Mouse (Mus musculus): ENCODE results near the gene Mrpl34. TPM values are rescaled to one million over a fixed set of nuclear protein-coding genes. Genes with fewer than 3 reads are reported as not detected.

Mrpl34 gene
- polyA plus RNA-seq, 1 experiment from 2014 or later = 196 TPM

GRCm38 (mm10) chr8:71483932-71484331, 19.2 kb downstream of the Mrpl34 start:
- no peak for ATAC-seq (ENCODE audit: insufficient read depth, low FRiP score, low TSS enrichment)
- H3K4me1 ChIP-seq (ENCODE audit: control insufficient read depth, insufficient read depth, low read length) = peaks cover 4% of the 10 kb centered on the region
- no peak for DNase-seq (ENCODE audit: low spot score)
- H3K36me3 ChIP-seq (ENCODE audit: control insufficient read depth, insufficient read depth, low read length) = peaks cover 2% of the 10 kb centered on the region
- no peaks in the 10 kb centered on the region for H3K27me3 ChIP-seq (ENCODE audit: control insufficient read depth, insufficient read depth, low read length)
- no peak overlapping the region for H3K4me3 ChIP-seq (ENCODE audit: low read depth, low read length)
- no peak overlapping the region for H3K9ac ChIP-seq (ENCODE audit: low read length)
- no peak overlapping the region for H3K4me2 ChIP-seq (ENCODE audit: low read depth)
- H3K27ac ChIP-seq (ENCODE audit: low read depth, low read length) = no peak overlapping the region
- no peaks in the 10 kb centered on the region for H3K9me3 ChIP-seq (ENCODE audit: control insufficient read depth, low read length)
- 44% methylated on average over 8 of the region's 8 CpGs for WGBS

GRCm38 (mm10) chr8:71484736-71485135, 20.0 kb downstream of the Mrpl34 start:
- no peaks in the 10 kb centered on the region; the same call in 1 of the 2 replicates for H3K36me3 ChIP-seq (ENCODE audit: control insufficient read depth, insufficient read depth, low read length)
- no peaks in the 10 kb centered on the region for H3K27me3 ChIP-seq (ENCODE audit: control insufficient read depth, insufficient read depth, low read length)
- H3K27ac ChIP-seq (ENCODE audit: low read depth, low read length) = no peak overlapping the region
- H3K4me1 ChIP-seq (ENCODE audit: control insufficient read depth, insufficient read depth, low read length) = peaks cover 12% of the 10 kb centered on the region
- no peak for ATAC-seq (ENCODE audit: insufficient read depth, low FRiP score, low TSS enrichment)
- WGBS = 94% methylated on average over 19 of the region's 19 CpGs
- DNase-seq (ENCODE audit: low spot score) = no peak
- H3K4me2 ChIP-seq (ENCODE audit: low read depth) = peak overlapping the region; percentile 66
- H3K9ac ChIP-seq (ENCODE audit: low read length) = peak overlapping the region; percentile 96; the same call in 1 of the 2 replicates
- H3K4me3 ChIP-seq (ENCODE audit: low read depth, low read length) = peak overlapping the region; percentile 89
- H3K9me3 ChIP-seq (ENCODE audit: control insufficient read depth, low read length) = no peaks in the 10 kb centered on the region

DNA sequence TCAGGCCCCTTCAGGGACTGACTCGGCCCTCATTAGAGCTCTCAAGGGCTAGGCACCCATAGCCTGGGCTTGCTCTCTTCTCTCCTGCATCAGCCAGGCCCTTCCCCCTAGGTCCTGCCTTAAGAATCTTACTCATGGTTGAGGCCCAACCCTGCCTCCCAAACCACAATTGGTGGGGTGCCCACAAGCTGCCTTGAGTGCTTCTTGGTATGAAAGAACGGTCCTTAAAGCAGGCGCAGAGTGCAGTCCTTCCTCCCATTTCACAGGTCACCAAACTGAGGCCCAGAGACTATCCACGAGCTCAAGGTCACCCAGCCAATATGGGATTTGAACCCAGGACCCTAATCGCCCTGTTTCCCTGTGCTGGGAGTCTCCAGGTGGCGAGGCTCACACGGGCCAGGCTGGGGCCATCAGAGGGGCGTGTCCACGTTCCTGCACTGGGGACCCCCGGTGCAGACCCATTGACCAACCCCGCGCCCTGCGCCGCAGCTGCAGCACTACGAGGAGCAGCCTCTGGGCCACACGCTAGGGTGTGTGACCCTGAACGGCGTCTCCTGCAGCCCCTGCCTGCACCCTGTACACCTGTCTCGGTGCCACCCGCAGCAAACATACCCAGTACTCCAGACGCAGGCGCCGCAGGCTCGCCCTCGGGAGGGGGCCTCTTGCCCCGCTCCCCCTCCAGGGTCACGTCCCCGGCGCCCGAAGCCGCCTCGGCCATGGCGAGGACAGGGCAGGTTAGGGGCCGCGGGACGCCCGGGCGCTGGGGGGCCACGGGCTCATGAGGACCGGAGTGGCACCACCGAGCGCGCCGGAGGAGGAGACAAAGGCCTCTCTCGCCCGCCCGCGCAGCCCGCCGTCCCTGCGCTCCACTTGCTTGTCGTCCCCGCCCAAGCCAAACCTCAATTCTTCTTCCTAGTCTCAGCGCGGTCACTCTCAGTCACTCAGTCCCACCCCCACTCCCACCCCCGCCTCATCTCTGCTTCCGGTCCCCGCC, 20.7 kb downstream of the Mrpl34 start, which contains the start of gene Ano8:
TSS of gene Ano8 (minus strand) at position 822 of the 994 bp plus-strand sequence.
- peak within 1 kb of the TSS; percentile 96 for H3K9ac ChIP-seq (ENCODE audit: low read length)
- peak within 1 kb of the TSS; percentile 82 for H3K27ac ChIP-seq (ENCODE audit: low read depth, low read length)
- 5% methylated on average over 56 of the region's 58 CpGs for WGBS
- no peaks in the 10 kb centered on the region for H3K9me3 ChIP-seq (ENCODE audit: control insufficient read depth, low read length)
- no peaks in the 10 kb centered on the region for H3K27me3 ChIP-seq (ENCODE audit: control insufficient read depth, insufficient read depth, low read length)
- peaks cover 2% of the 10 kb centered on the region; the same call in 1 of the 2 replicates for H3K36me3 ChIP-seq (ENCODE audit: control insufficient read depth, insufficient read depth, low read length)
- peak; percentile 67 for ATAC-seq (ENCODE audit: insufficient read depth, low FRiP score, low TSS enrichment)
- H3K4me1 ChIP-seq (ENCODE audit: control insufficient read depth, insufficient read depth, low read length) = peaks cover 12% of the 10 kb centered on the region
- peak; percentile 89 for DNase-seq (ENCODE audit: low spot score)
- H3K4me3 ChIP-seq (ENCODE audit: low read depth, low read length) = peak within 1 kb of the TSS; percentile 89
- H3K4me2 ChIP-seq (ENCODE audit: low read depth) = peak within 1 kb of the TSS; percentile 66

- DNase-seq (ENCODE audit: low spot score) = no peak
- Histone ChIP-seq H3K4me2 (ENCODE audit: low read depth) (peak overlapping the region; percentile 66), H3K9ac (ENCODE audit: low read length) (peak overlapping the region; percentile 37), H3K36me3 (ENCODE audit: control insufficient read depth, insufficient read depth, low read length) (peaks cover 2% of the 10 kb centered on the region; the same call in 1 of the 2 replicates), H3K4me3 (ENCODE audit: low read depth, low read length) (peak overlapping the region; percentile 89), H3K27me3 (ENCODE audit: control insufficient read depth, insufficient read depth, low read length) (no peaks in the 10 kb centered on the region), H3K27ac (ENCODE audit: low read depth, low read length) (peak overlapping the region; percentile 82), H3K4me1 (ENCODE audit: control insufficient read depth, insufficient read depth, low read length) (peaks cover 12% of the 10 kb centered on the region), H3K9me3 (ENCODE audit: control insufficient read depth, low read length) (no peaks in the 10 kb centered on the region)
- no peak for ATAC-seq (ENCODE audit: insufficient read depth, low FRiP score, low TSS enrichment)
- 25% methylated on average over 7 of the region's 7 CpGs for WGBS
Observed at GRCm38 (mm10) chr8:71486136-71486529, 21.4 kb downstream of the Mrpl34 start.

- Histone ChIP-seq H3K27ac (ENCODE audit: low read depth, low read length) (peak within 1 kb of the TSS; percentile 65; the same call in 1 of the 2 replicates), H3K27me3 (ENCODE audit: control insufficient read depth, insufficient read depth, low read length) (no peaks in the 10 kb centered on the region), H3K4me3 (ENCODE audit: low read depth, low read length) (peak within 1 kb of the TSS; percentile 83), H3K4me2 (ENCODE audit: low read depth) (peak within 1 kb of the TSS; percentile 96), H3K36me3 (ENCODE audit: control insufficient read depth, insufficient read depth, low read length) (peaks cover 8% of the 10 kb centered on the region; the same call in 1 of the 2 replicates), H3K4me1 (ENCODE audit: control insufficient read depth, insufficient read depth, low read length) (peaks cover 12% of the 10 kb centered on the region), H3K9me3 (ENCODE audit: control insufficient read depth, low read length) (no peaks in the 10 kb centered on the region), H3K9ac (ENCODE audit: low read length) (peak within 1 kb of the TSS; percentile 72)
- 1% methylated on average over 33 of the region's 33 CpGs for WGBS
- ATAC-seq (ENCODE audit: insufficient read depth, low FRiP score, low TSS enrichment) = peak; percentile 20
- peak; percentile 78 for DNase-seq (ENCODE audit: low spot score)
Observed at GRCm38 (mm10) chr8:71487691-71488445, 23.1 kb downstream of the Mrpl34 start, which contains the start of gene Gtpbp3. Gene Gtpbp3, plus strand, starts transcription at chr8:71488103.

DNA sequence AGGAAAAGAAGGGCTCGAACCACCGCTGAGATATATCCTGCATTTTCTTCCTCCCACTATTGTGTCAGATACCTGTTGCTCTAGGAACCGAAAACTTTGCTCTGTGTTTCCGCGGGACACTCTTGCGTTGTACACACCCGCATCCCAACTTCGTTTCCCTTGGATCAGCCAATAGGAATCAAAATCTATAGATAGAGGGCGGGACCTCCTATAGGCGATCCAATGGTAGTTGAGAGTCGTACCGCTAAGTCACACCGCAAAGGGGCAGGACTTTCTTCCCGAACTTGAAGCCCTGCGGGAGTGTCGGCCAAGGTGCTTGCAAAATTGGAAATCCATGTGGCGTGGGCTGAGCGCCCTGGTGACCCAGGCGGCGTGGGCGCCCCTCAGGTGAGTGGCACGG, 23.7 kb downstream of the Mrpl34 start:
- no peak overlapping the region for H3K27ac ChIP-seq (ENCODE audit: low read depth, low read length)
- no peaks in the 10 kb centered on the region for H3K27me3 ChIP-seq (ENCODE audit: control insufficient read depth, insufficient read depth, low read length)
- ATAC-seq (ENCODE audit: insufficient read depth, low FRiP score, low TSS enrichment) = peak; percentile 83
- peaks cover 12% of the 10 kb centered on the region for H3K4me1 ChIP-seq (ENCODE audit: control insufficient read depth, insufficient read depth, low read length)
- H3K4me2 ChIP-seq (ENCODE audit: low read depth) = peak overlapping the region; percentile 96
- H3K9me3 ChIP-seq (ENCODE audit: control insufficient read depth, low read length) = no peaks in the 10 kb centered on the region
- peak; percentile 88 for DNase-seq (ENCODE audit: low spot score)
- WGBS = 0% methylated on average over 22 of the region's 22 CpGs
- H3K36me3 ChIP-seq (ENCODE audit: control insufficient read depth, insufficient read depth, low read length) = peaks cover 10% of the 10 kb centered on the region
- H3K4me3 ChIP-seq (ENCODE audit: low read depth, low read length) = peak overlapping the region; percentile 83
- H3K9ac ChIP-seq (ENCODE audit: low read length) = peak overlapping the region; percentile 71

GRCm38 (mm10) chr8:71495039-71495438, 30.3 kb downstream of the Mrpl34 start:
- DNase-seq (ENCODE audit: low spot score) = peak; percentile 86
- 28% methylated on average over 16 of the region's 16 CpGs for WGBS
- H3K4me1 ChIP-seq (ENCODE audit: control insufficient read depth, insufficient read depth, low read length) = peaks cover 9% of the 10 kb centered on the region

DNA sequence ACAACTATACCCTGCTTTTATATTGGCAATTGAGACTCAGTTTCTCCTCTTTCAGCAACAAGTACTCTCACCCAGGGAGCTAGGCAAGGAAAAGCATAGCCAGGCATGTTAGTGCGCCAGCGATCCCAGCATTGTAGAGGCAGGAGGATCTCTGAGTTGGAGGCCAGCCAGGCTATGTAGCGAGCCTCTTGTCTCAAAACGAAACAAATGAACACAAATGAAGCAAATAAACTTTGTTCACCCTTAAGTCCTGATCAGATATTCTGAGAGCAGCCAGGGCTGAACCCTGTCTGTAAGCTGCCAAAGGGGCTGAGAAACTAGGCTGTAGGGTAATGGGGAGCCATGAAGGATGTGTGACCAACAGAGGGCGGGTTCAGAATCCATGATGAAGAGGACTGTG, 31.1 kb downstream of the Mrpl34 start:
- H3K9me3 ChIP-seq (ENCODE audit: control insufficient read depth, low read length) = no peaks in the 10 kb centered on the region
- peaks cover 8% of the 10 kb centered on the region for H3K36me3 ChIP-seq (ENCODE audit: control insufficient read depth, insufficient read depth, low read length)
- ATAC-seq (ENCODE audit: insufficient read depth, low FRiP score, low TSS enrichment) (no peak), DNase-seq (ENCODE audit: low spot score) (no peak)
- H3K4me1 ChIP-seq (ENCODE audit: control insufficient read depth, insufficient read depth, low read length) = peaks cover 9% of the 10 kb centered on the region
- no peaks in the 10 kb centered on the region for H3K27me3 ChIP-seq (ENCODE audit: control insufficient read depth, insufficient read depth, low read length)
- H3K9ac ChIP-seq (ENCODE audit: low read length) = no peak overlapping the region
- H3K27ac ChIP-seq (ENCODE audit: low read depth, low read length) = no peak overlapping the region
- no peak overlapping the region for H3K4me3 ChIP-seq (ENCODE audit: low read depth, low read length)
- no peak overlapping the region for H3K4me2 ChIP-seq (ENCODE audit: low read depth)
- WGBS = 92% methylated on average over 5 of the region's 5 CpGs

More at GRCm38 (mm10) chr8:71495039-71495438, 30.3 kb downstream of the Mrpl34 start:
- no peak overlapping the region for H3K27ac ChIP-seq (ENCODE audit: low read depth, low read length)
- no peak overlapping the region for H3K4me2 ChIP-seq (ENCODE audit: low read depth)
- H3K4me3 ChIP-seq (ENCODE audit: low read depth, low read length) = no peak overlapping the region
- H3K27me3 ChIP-seq (ENCODE audit: control insufficient read depth, insufficient read depth, low read length) = no peaks in the 10 kb centered on the region
- H3K9ac ChIP-seq (ENCODE audit: low read length) = no peak overlapping the region
- no peaks in the 10 kb centered on the region for H3K9me3 ChIP-seq (ENCODE audit: control insufficient read depth, low read length)
- H3K36me3 ChIP-seq (ENCODE audit: control insufficient read depth, insufficient read depth, low read length) = peaks cover 10% of the 10 kb centered on the region
- ATAC-seq (ENCODE audit: insufficient read depth, low FRiP score, low TSS enrichment) = peak; percentile 62

Data from neural tube, embryonic 11.5 days (tissue).